Mouse (Mus musculus) erythroblast, embryonic 14.5 days (primary cell): ENCODE data around the gene Iqcd.

ENCODE experiments used
- GATA1 ChIP-seq: IDR thresholded peaks from 2 replicates; pipeline ENCODE4 v1.6.1; 2012; ENCODE audit warnings: low read length, inconsistent platforms, mixed read lengths
- TAL1 ChIP-seq: IDR thresholded peaks from 3 replicates; pipeline ENCODE4 v1.6.1; 2012; ENCODE audit warnings: low read length, inconsistent platforms, mixed read lengths

- TF ChIP-seq GATA1, result no peak
- no peak for TF ChIP-seq TAL1
Measured at GRCm38 (mm10) chr5:120569791-120570190, 19.0 kb upstream of the Iqcd start.
